Mouse (Mus musculus) stomach, embryonic 15.5 days (tissue): ENCODE data around the gene Opa3. TPM values are rescaled to one million over a fixed set of nuclear protein-coding genes. Genes with fewer than 3 reads are reported as not detected.
A peak's percentile ranks its signal among the peaks of the same experiment; 100 is the strongest.

Experiments used
- ATAC-seq: fragments of 200-750 bp; cut with Nextera tagmentation; 2 replicates; pipeline ENCODE4 v1.8.0; 2017; ENCODE audit warnings: low read depth, moderate number of reproducible peaks, moderate TSS enrichment; ENCODE audit not compliant: insufficient read depth, low FRiP score
- H3K27ac ChIP-seq: fragments of 300-500 bp; sonication (generic); 2 replicates; pipeline ENCODE4 v1.5.1; 2015; ENCODE audit warnings: mild to moderate bottlenecking, inconsistent platforms
- H3K27me3 ChIP-seq: fragments of 300-500 bp; sonication (generic); replicated peaks from 2 replicates; pipeline ENCODE4 v1.6.1; 2015; ENCODE audit warnings: inconsistent platforms
- H3K36me3 ChIP-seq: fragments of 300-500 bp; sonication (generic); 2 replicates; pipeline ENCODE4 v1.6.1; 2015; ENCODE audit warnings: inconsistent platforms
- H3K4me1 ChIP-seq: fragments of 300-500 bp; sonication (generic); 2 replicates; pipeline ENCODE4 v1.6.1; 2015; ENCODE audit warnings: inconsistent platforms
- H3K4me2 ChIP-seq: fragments of 300-500 bp; sonication (generic); 2 replicates; pipeline ENCODE4 v1.6.1; 2015; ENCODE audit warnings: mild to moderate bottlenecking, inconsistent platforms
- H3K4me3 ChIP-seq: fragments of 300-500 bp; sonication (generic); replicated peaks from 2 replicates; pipeline ENCODE4 v1.5.1; 2015; ENCODE audit warnings: inconsistent platforms
- H3K9ac ChIP-seq: fragments of 300-500 bp; sonication (generic); 2 replicates; pipeline ENCODE4 v1.6.1; 2015; ENCODE audit warnings: inconsistent platforms
- H3K9me3 ChIP-seq: fragments of 300-500 bp; sonication (generic); 2 replicates; pipeline ENCODE4 v1.6.1; 2016; ENCODE audit warnings: inconsistent platforms
- WGBS: fragments of 180-500 bp; shearing (Covaris S2); methylation state at CpG from one replicate; pipeline ENCODE4 v1.1.7; 2015; 5-methylcytosine and 5-hydroxymethylcytosine counted together
- polyA plus RNA-seq: library from polyadenylated mRNA; unstranded; fragments of >200 nt; fragmentation: Nextera tagmentation; extraction: Ambion mirVana; gene quantifications from 2 replicates; pipeline ENCODE4 v1.2.1, GENCODE M21; 2015

Gene Opa3
- polyA plus RNA-seq, 1 experiment from 2014 or later = 32.3 TPM

GRCm38 (mm10) chr7:19217944-19218343 is 10.2 kb upstream of the Opa3 start:
- 0% methylated on average over 1 of the region's 3 CpGs for WGBS
- no peaks in the 10 kb centered on the region for H3K27me3 ChIP-seq
- no peaks in the 10 kb centered on the region for H3K4me1 ChIP-seq
- H3K9me3 ChIP-seq = no peaks in the 10 kb centered on the region
- no peak for ATAC-seq
- H3K4me2 ChIP-seq = no peak overlapping the region
- no peak overlapping the region for H3K4me3 ChIP-seq
- no peak overlapping the region for H3K9ac ChIP-seq
- no peak overlapping the region for H3K27ac ChIP-seq
- H3K36me3 ChIP-seq = no peaks in the 10 kb centered on the region

- no peak for ATAC-seq
- Histone ChIP-seq H3K4me1 (no peaks in the 10 kb centered on the region), H3K9ac (no peak overlapping the region), H3K9me3 (no peaks in the 10 kb centered on the region), H3K27me3 (no peaks in the 10 kb centered on the region), H3K4me2 (no peak overlapping the region), H3K4me3 (no peak overlapping the region), H3K27ac (no peak overlapping the region), H3K36me3 (no peaks in the 10 kb centered on the region)
- WGBS = 67% methylated on average over 3 of the region's 3 CpGs
These were observed 8.1 kb upstream of the Opa3 start for GRCm38 (mm10) chr7:19220061-19220460.

- Histone ChIP-seq H3K27me3 (no peaks in the 10 kb centered on the region), H3K9me3 (no peaks in the 10 kb centered on the region), H3K9ac (no peak overlapping the region), H3K4me2 (no peak overlapping the region), H3K4me3 (no peak overlapping the region), H3K36me3 (no peaks in the 10 kb centered on the region), H3K4me1 (peaks cover 7% of the 10 kb centered on the region; the same call in 1 of the 2 replicates), H3K27ac (no peak overlapping the region)
- WGBS = 92% methylated on average over 16 of the region's 16 CpGs
- ATAC-seq = no peak
These were observed 5.9 kb upstream of the Opa3 start for GRCm38 (mm10) chr7:19222189-19222588.

GRCm38 (mm10) chr7:19222875-19223274 is 5.3 kb upstream of the Opa3 start:
- no peaks in the 10 kb centered on the region for H3K36me3 ChIP-seq
- ATAC-seq = no peak
- no peak overlapping the region for H3K4me3 ChIP-seq
- H3K9ac ChIP-seq = no peak overlapping the region
- H3K27me3 ChIP-seq = no peaks in the 10 kb centered on the region
- H3K27ac ChIP-seq = no peak overlapping the region
- H3K9me3 ChIP-seq = no peaks in the 10 kb centered on the region
- WGBS = 86% methylated on average over 14 of the region's 14 CpGs
- H3K4me2 ChIP-seq = no peak overlapping the region
- H3K4me1 ChIP-seq = peaks cover 7% of the 10 kb centered on the region; the same call in 1 of the 2 replicates

DNA sequence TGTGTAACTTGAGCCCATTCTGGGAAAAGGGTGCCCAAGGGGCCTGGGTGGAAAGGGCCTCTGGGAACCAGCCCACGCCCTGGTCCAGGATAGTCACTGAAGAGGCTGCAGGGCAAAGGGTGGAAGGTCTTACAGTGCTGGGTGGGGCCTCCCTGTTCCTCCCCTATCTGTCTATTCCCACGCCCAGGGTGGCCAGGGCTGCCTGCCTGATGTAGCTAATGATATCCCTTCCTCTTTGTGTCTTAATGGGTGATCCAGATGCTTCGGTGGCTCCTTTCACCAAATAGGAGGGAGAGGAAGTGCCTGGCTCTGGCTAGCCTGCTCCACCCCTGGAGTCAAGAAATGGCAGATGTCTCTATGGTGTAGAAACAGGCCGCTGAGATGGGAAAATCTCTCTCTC is 3.2 kb upstream of the Opa3 start:
- Histone ChIP-seq H3K4me2 (no peak overlapping the region), H3K4me3 (no peak overlapping the region), H3K9me3 (no peaks in the 10 kb centered on the region), H3K9ac (no peak overlapping the region), H3K27ac (no peak overlapping the region), H3K4me1 (peaks cover 15% of the 10 kb centered on the region; the same call in 1 of the 2 replicates), H3K27me3 (no peaks in the 10 kb centered on the region), H3K36me3 (no peaks in the 10 kb centered on the region)
- WGBS = 69% methylated on average over 4 of the region's 4 CpGs
- ATAC-seq = no peak

DNA sequence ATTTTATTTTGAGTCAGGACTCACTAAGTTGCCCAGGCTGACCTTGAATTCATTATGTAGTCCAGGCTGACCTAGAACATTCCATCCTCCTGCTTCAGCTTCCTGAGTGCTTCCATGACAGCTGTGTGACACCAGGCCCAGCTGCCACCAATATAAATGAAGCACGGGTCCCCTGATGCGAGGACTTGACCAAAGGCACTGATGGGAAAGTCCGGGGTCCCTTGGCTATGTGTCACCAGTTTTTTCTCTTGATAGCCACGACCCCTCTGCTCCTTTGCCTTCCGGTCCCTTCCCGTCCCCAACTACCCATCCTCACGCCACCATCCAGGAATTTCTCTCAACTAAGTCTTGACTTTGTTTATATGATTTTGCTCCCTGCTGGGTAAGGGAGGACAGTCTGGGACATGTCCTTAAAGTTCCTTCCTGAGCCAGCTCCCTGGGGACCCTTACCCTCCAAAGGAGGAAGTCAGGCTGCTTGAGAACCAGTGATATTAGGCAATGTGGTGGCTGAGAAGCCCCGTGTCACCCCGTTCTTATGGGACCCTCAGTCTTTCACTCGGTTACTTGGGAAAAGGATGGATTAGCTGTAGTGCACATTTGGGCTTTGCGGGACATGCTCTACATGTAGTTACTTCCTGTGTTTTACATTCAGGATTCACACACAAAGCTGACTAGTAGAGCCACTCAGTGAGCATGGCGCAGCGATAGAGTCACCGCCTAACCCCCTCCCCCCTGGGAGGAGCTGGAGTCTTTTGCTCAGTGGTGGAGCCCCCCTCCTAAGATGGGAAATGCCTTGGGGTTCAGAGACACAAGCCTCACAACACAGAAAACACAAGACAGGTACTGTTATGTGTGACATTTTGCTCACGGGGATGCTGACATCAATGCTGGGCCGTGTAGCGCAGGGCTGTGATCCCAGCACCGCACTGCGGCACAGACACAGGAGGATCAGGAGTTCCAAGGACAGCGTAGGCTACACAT is 1.0 kb upstream of the Opa3 start:
- Histone ChIP-seq H3K27ac (peak overlapping the region; percentile 99), H3K4me2 (peak overlapping the region; percentile 73), H3K4me1 (peaks cover 16% of the 10 kb centered on the region; the same call in 1 of the 2 replicates), H3K4me3 (peak overlapping the region; percentile 65), H3K36me3 (no peaks in the 10 kb centered on the region), H3K9me3 (no peaks in the 10 kb centered on the region), H3K27me3 (no peaks in the 10 kb centered on the region), H3K9ac (peak overlapping the region; percentile 60; the same call in 1 of the 2 replicates)
- 12% methylated on average over 20 of the region's 20 CpGs for WGBS
- no peak for ATAC-seq

- H3K4me1 ChIP-seq = peaks cover 16% of the 10 kb centered on the region; the same call in 1 of the 2 replicates
- no peak for ATAC-seq
- H3K4me3 ChIP-seq = peak overlapping the region; percentile 65
- H3K27me3 ChIP-seq = no peaks in the 10 kb centered on the region
- peak overlapping the region; percentile 82 for H3K27ac ChIP-seq
- H3K9ac ChIP-seq = peak overlapping the region; percentile 56; the same call in 1 of the 2 replicates
- H3K9me3 ChIP-seq = no peaks in the 10 kb centered on the region
- 0% methylated on average over 14 of the region's 14 CpGs for WGBS
- H3K4me2 ChIP-seq = peak overlapping the region; percentile 87
- no peaks in the 10 kb centered on the region for H3K36me3 ChIP-seq
These were observed 637 bp downstream of the Opa3 start for GRCm38 (mm10) chr7:19228793-19229148.

DNA sequence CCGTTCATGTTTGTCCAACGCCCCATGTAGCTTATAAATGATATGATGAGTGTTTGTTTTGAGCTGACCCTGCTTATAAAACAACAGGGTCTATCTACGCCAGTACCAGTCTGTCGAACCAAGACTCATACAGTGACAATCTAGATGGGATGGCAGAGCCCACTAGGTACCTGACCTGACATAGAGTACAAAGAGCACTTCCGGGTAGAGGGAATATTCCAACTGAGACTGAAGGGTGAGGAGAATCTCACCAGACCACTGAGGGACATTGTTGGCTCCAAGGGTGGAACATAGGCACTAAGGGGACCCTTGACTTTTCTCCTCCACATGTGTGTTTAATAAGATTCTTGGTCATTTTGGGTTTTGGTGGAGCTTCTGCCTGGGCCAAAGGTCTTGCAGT is 1.3 kb downstream of the Opa3 start:
- 30% methylated on average over 5 of the region's 5 CpGs for WGBS
- Histone ChIP-seq H3K4me1 (peaks cover 16% of the 10 kb centered on the region; the same call in 1 of the 2 replicates), H3K4me3 (peak overlapping the region; percentile 65), H3K4me2 (peak overlapping the region; percentile 87), H3K9me3 (no peaks in the 10 kb centered on the region), H3K36me3 (no peaks in the 10 kb centered on the region), H3K27ac (peak overlapping the region; percentile 82; the same call in 1 of the 2 replicates), H3K27me3 (no peaks in the 10 kb centered on the region), H3K9ac (peak overlapping the region; percentile 56; the same call in 1 of the 2 replicates)
- ATAC-seq = no peak

GRCm38 (mm10) chr7:19230041-19230580 is 2.0 kb downstream of the Opa3 start:
- no peak overlapping the region for H3K27ac ChIP-seq
- H3K4me3 ChIP-seq = no peak overlapping the region
- H3K27me3 ChIP-seq = no peaks in the 10 kb centered on the region
- 93% methylated on average over 2 of the region's 2 CpGs for WGBS
- H3K9ac ChIP-seq = no peak overlapping the region
- no peak overlapping the region for H3K4me2 ChIP-seq
- H3K4me1 ChIP-seq = peaks cover 16% of the 10 kb centered on the region; the same call in 1 of the 2 replicates
- no peaks in the 10 kb centered on the region for H3K9me3 ChIP-seq
- H3K36me3 ChIP-seq = no peaks in the 10 kb centered on the region
- no peak for ATAC-seq

DNA sequence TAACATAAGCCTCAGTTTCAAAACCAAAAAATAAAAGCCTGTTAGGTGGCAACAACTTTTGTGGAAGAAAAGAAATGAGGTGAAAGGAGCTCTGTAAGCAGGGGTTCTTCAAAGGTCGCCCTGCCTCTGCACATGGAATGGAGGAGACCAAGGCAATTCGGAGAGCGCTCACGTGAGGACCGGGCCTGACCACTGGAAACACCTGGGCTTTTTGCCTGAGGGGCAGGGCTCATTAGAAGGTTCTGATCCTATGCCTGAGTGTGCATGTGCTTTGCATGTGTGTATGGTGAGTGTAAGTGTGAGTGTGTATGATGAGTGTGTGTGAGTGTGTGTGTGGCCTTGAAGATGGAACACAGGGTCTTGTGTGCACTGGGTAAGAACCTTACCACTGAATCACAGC is 2.8 kb downstream of the Opa3 start:
- no peak for ATAC-seq
- H3K4me2 ChIP-seq = no peak overlapping the region
- no peaks in the 10 kb centered on the region for H3K27me3 ChIP-seq
- H3K9me3 ChIP-seq = no peaks in the 10 kb centered on the region
- H3K36me3 ChIP-seq = no peaks in the 10 kb centered on the region
- H3K9ac ChIP-seq = no peak overlapping the region
- 95% methylated on average over 5 of the region's 5 CpGs for WGBS
- H3K27ac ChIP-seq = no peak overlapping the region
- peaks cover 16% of the 10 kb centered on the region; the same call in 1 of the 2 replicates for H3K4me1 ChIP-seq
- no peak overlapping the region; the same call in 1 of the 2 replicates for H3K4me3 ChIP-seq

- no peaks in the 10 kb centered on the region for H3K27me3 ChIP-seq
- no peak for ATAC-seq
- H3K9me3 ChIP-seq = no peaks in the 10 kb centered on the region
- no peak overlapping the region for H3K4me2 ChIP-seq
- H3K9ac ChIP-seq = no peak overlapping the region
- H3K27ac ChIP-seq = no peak overlapping the region
- no peak overlapping the region for H3K4me3 ChIP-seq
- H3K36me3 ChIP-seq = no peaks in the 10 kb centered on the region
- 84% methylated on average over 3 of the region's 3 CpGs for WGBS
- peaks cover 16% of the 10 kb centered on the region; the same call in 1 of the 2 replicates for H3K4me1 ChIP-seq
These were observed 3.7 kb downstream of the Opa3 start for GRCm38 (mm10) chr7:19231849-19232248.

DNA sequence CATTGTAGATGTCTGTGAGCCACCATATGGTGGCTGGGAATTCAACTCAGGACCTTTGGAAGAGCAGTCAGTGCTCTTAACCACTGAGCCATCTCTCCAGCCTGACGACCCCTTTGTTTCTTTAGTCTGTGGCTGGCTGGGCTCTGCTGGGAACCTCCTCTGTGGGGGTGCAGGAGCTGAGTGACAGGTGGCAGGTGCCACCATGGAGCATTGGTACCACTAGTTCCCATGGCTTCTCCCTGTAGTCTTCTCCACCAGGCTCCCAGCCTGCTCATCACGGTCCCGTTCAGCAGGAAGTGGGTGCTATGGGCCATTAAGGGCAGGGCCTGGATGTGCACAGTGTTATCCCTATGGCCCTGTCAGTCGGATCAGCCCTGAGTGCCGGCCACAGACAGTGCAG is 6.5 kb downstream of the Opa3 start:
- H3K27ac ChIP-seq = no peak overlapping the region

More for the DNA sequence above, 6.5 kb downstream of the Opa3 start:
- Histone ChIP-seq H3K9me3 (no peaks in the 10 kb centered on the region), H3K4me2 (no peak overlapping the region), H3K36me3 (no peaks in the 10 kb centered on the region), H3K4me1 (peaks cover 12% of the 10 kb centered on the region; the same call in 1 of the 2 replicates), H3K9ac (no peak overlapping the region), H3K4me3 (no peak overlapping the region), H3K27me3 (no peaks in the 10 kb centered on the region)
- 74% methylated on average over 5 of the region's 5 CpGs for WGBS
- ATAC-seq = no peak
